Mouse (Mus musculus) embryonic facial prominence, embryonic 12.5 days (tissue): ENCODE results near the gene Fer. TPM values are rescaled to one million over a fixed set of nuclear protein-coding genes. Genes with fewer than 3 reads are reported as not detected.

Source experiments
- ATAC-seq: fragments of 200-750 bp; cut with Nextera tagmentation; 2 replicates; pipeline ENCODE4 v1.8.0; 2017; ENCODE audit not compliant: insufficient number of reproducible peaks, insufficient read depth, low FRiP score, low TSS enrichment
- H3K27ac ChIP-seq: fragments of 300-500 bp; sonication (generic); 2 replicates; pipeline ENCODE4 v1.5.1; 2016; ENCODE audit warnings: mild to moderate bottlenecking
- H3K27me3 ChIP-seq: fragments of 300-500 bp; sonication (generic); 2 replicates; pipeline ENCODE4 v1.6.1; 2016; ENCODE audit warnings: mild to moderate bottlenecking, moderate library complexity
- H3K36me3 ChIP-seq: fragments of 300-500 bp; sonication (generic); 2 replicates; pipeline ENCODE4 v1.6.1; 2016; ENCODE audit warnings: mild to moderate bottlenecking
- H3K4me1 ChIP-seq: fragments of 300-500 bp; sonication (generic); 2 replicates; pipeline ENCODE4 v1.6.1; 2016
- H3K4me2 ChIP-seq: fragments of 300-500 bp; sonication (generic); replicated peaks from 2 replicates; pipeline ENCODE4 v1.6.1; 2016; ENCODE audit warnings: mild to moderate bottlenecking, moderate library complexity
- H3K4me3 ChIP-seq: fragments of 300-500 bp; sonication (generic); 2 replicates; pipeline ENCODE4 v1.5.1; 2016; ENCODE audit warnings: mild to moderate bottlenecking
- H3K9ac ChIP-seq: fragments of 300-500 bp; sonication (generic); 2 replicates; pipeline ENCODE4 v1.6.1; 2016; ENCODE audit warnings: mild to moderate bottlenecking, moderate library complexity
- H3K9me3 ChIP-seq: fragments of 300-500 bp; sonication (generic); 2 replicates; pipeline ENCODE4 v1.6.1; 2016; ENCODE audit warnings: mild to moderate bottlenecking, moderate library complexity
- WGBS: fragments of 180-500 bp; shearing (Covaris S2); methylation state at CpG from one replicate; pipeline ENCODE4 v1.1.7; 2016; 5-methylcytosine and 5-hydroxymethylcytosine counted together
- polyA plus RNA-seq: library from polyadenylated mRNA; unstranded; fragments of >200 nt; fragmentation: Nextera tagmentation; extraction: Ambion mirVana; gene quantifications from 2 replicates; pipeline ENCODE4 v1.2.1, GENCODE M21; 2016

The Fer gene
- polyA plus RNA-seq, 1 experiment from 2014 or later: 32.2 TPM

DNA sequence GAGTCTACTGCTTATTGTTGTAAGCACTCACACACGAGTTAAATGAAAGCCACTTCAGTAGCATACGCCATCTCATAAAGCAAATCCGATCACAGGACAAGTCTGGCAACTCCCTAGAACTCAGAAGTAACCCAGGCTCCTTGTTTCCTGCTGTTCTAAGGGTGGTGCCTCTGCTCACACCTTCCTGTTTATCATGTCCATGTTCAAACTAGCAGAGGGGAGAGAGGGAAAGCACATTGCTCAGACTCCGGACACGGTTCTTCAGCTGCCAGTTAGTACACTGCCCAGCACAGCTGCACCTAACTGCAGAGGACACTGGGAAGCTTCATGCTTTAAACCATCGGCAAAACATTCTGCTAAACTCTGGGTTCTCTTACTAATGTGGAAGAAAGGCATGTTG is 269.3 kb downstream of the Fer start:
- Histone ChIP-seq H3K27me3 (no peaks in the 10 kb centered on the region), H3K36me3 (no peaks in the 10 kb centered on the region), H3K9me3 (no peaks in the 10 kb centered on the region), H3K4me2 (no peak overlapping the region), H3K4me3 (no peak overlapping the region), H3K27ac (no peak overlapping the region), H3K9ac (no peak overlapping the region), H3K4me1 (peaks cover 12% of the 10 kb centered on the region; the same call in 1 of the 2 replicates)
- ATAC-seq: no peak
- 65% methylated on average over 6 of the region's 6 CpGs for WGBS

- 44% methylated on average over 8 of the region's 8 CpGs for WGBS
- H3K4me3 ChIP-seq: no peak overlapping the region
- H3K4me1 ChIP-seq: peaks cover 6% of the 10 kb centered on the region; the same call in 1 of the 2 replicates
- no peaks in the 10 kb centered on the region for H3K9me3 ChIP-seq
- no peak overlapping the region for H3K4me2 ChIP-seq
- no peaks in the 10 kb centered on the region for H3K27me3 ChIP-seq
- no peak for ATAC-seq
- H3K36me3 ChIP-seq: peaks cover 21% of the 10 kb centered on the region
- H3K9ac ChIP-seq: no peak overlapping the region
- H3K27ac ChIP-seq: no peak overlapping the region
Measured at GRCm38 (mm10) chr17:64135941-64136650, 273.2 kb downstream of the Fer start.

DNA sequence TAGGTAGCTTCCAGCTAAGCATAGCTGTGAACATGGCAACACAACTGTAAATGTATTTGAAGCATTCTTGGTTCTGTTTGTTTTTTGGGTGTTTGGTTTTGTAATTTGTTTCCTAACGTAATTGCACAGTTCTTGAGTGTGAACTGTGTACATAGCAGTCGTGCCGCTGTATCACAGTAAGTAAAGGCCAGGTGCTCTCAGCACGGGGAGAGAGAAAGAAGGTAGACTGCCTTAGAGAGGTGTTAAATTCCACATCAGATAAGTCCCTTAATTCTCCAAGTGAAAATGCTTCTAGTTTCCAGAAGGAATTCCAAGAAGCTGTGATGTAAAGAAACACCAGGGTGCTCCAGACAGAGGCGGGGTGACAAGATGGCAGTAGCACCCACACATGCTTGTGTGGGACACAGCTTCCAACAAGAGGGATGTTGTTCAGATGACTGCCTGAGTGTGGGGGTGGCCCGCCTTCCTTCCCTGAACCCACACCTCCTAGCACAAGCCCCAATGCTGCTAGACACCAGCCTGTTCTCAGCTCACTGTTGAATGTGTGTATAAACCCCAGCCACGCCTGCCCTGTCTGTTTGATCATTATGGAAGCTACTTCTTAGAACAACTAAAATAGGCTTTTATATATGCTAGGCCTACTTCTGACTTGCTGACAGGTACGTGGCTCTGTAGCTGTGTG is 275.3 kb downstream of the Fer start:
- no peak for ATAC-seq
- Histone ChIP-seq H3K9me3 (no peaks in the 10 kb centered on the region), H3K9ac (no peak overlapping the region), H3K27me3 (no peaks in the 10 kb centered on the region), H3K27ac (no peak overlapping the region), H3K36me3 (peaks cover 21% of the 10 kb centered on the region), H3K4me1 (no peaks in the 10 kb centered on the region), H3K4me2 (no peak overlapping the region), H3K4me3 (no peak overlapping the region)
- 86% methylated on average over 8 of the region's 8 CpGs for WGBS

- Histone ChIP-seq H3K9ac (no peak overlapping the region), H3K4me1 (no peaks in the 10 kb centered on the region), H3K36me3 (peaks cover 21% of the 10 kb centered on the region), H3K9me3 (no peaks in the 10 kb centered on the region), H3K4me3 (no peak overlapping the region), H3K4me2 (no peak overlapping the region), H3K27ac (no peak overlapping the region), H3K27me3 (no peaks in the 10 kb centered on the region)
- 93% methylated on average over 11 of the region's 11 CpGs for WGBS
- ATAC-seq: no peak
Measured at GRCm38 (mm10) chr17:64139231-64139915, 276.5 kb downstream of the Fer start.

DNA sequence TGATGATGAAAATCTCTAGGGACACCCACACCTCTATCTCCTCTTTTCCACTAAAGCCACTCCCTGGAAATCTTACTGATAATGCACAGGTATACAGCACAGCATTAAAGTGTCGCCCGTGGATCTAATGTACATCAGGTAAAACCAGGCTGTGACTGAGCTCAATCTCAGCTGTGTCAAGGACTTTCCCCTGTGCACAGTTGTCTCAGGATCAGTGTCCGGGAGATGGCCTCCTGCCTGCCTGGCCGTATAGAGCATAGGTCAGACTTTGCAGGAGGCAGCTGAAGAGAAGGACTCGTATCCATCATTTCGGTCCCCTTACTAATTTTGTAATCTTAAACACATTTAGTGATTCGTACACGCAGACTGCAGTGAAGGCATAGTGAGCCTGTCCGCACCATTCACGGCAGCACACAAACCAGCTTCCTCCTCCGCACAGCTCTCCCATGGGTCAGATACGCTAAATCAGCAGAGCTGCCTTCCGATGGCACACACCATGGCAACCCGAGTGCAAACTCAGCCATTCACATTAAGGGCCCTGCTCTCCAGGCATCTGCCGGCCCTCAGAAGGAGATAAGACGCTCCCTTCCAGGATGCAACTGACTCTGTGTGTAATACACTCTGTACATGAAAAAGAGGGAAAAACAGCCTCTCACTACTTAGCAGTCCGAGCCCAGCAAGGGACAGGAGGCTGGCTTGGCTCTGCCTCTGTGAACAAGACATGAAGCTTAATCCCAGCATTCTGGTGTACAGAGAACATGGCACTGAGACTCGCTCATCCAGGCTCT is 277.4 kb downstream of the Fer start:
- no peaks in the 10 kb centered on the region for H3K4me1 ChIP-seq
- no peaks in the 10 kb centered on the region for H3K27me3 ChIP-seq
- no peak overlapping the region for H3K4me2 ChIP-seq
- H3K27ac ChIP-seq: no peak overlapping the region
- no peak overlapping the region for H3K4me3 ChIP-seq
- 87% methylated on average over 18 of the region's 18 CpGs for WGBS
- H3K9ac ChIP-seq: no peak overlapping the region
- no peak for ATAC-seq
- no peaks in the 10 kb centered on the region for H3K9me3 ChIP-seq
- H3K36me3 ChIP-seq: peaks cover 21% of the 10 kb centered on the region

GRCm38 (mm10) chr17:64141856-64142255 is 279.0 kb downstream of the Fer start:
- Histone ChIP-seq H3K9ac (no peak overlapping the region), H3K36me3 (peaks cover 21% of the 10 kb centered on the region), H3K27me3 (no peaks in the 10 kb centered on the region), H3K4me3 (no peak overlapping the region), H3K27ac (no peak overlapping the region), H3K4me2 (no peak overlapping the region), H3K4me1 (no peaks in the 10 kb centered on the region), H3K9me3 (no peaks in the 10 kb centered on the region)
- no peak for ATAC-seq
- WGBS: 72% methylated on average over 9 of the region's 9 CpGs

DNA sequence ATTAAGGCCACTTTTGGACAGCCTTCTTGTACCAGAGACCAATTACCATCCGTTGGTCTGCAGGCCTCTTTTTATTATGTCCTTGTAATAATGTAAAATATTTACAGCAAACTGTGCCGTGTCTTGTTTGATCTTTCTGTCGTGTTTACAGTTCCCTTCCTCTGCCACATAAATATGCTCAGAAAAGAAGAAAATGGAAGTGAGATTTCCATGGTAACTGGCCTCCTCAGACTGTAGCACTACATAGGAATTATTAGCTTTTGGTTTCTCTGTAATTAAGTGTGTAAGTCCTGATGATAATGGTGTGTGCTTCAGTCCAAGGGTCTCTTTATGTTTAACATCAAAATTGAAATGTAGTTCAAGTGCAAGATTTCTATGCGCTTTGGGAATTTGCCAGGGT is 283.5 kb downstream of the Fer start:
- H3K36me3 ChIP-seq: no peaks in the 10 kb centered on the region
- no peak overlapping the region for H3K4me3 ChIP-seq
- no peak overlapping the region for H3K9ac ChIP-seq
- ATAC-seq: no peak
- no peaks in the 10 kb centered on the region for H3K27me3 ChIP-seq
- H3K27ac ChIP-seq: no peak overlapping the region
- H3K9me3 ChIP-seq: no peaks in the 10 kb centered on the region
- WGBS: 83% methylated on average over 4 of the region's 4 CpGs
- H3K4me2 ChIP-seq: no peak overlapping the region
- no peaks in the 10 kb centered on the region for H3K4me1 ChIP-seq

GRCm38 (mm10) chr17:64150717-64151116 is 287.9 kb downstream of the Fer start:
- H3K27me3 ChIP-seq: no peaks in the 10 kb centered on the region
- H3K36me3 ChIP-seq: no peaks in the 10 kb centered on the region
- no peaks in the 10 kb centered on the region for H3K9me3 ChIP-seq
- no peaks in the 10 kb centered on the region for H3K4me1 ChIP-seq
- no peak for ATAC-seq
- WGBS: 93% methylated on average over 1 of the region's 1 CpGs
- H3K4me2 ChIP-seq: no peak overlapping the region
- H3K27ac ChIP-seq: no peak overlapping the region
- no peak overlapping the region for H3K9ac ChIP-seq
- no peak overlapping the region for H3K4me3 ChIP-seq

- H3K9ac ChIP-seq: no peak overlapping the region
- WGBS: 89% methylated on average over 5 of the region's 5 CpGs
- no peak overlapping the region for H3K4me3 ChIP-seq
- H3K36me3 ChIP-seq: no peaks in the 10 kb centered on the region
- H3K4me2 ChIP-seq: no peak overlapping the region
- H3K9me3 ChIP-seq: no peaks in the 10 kb centered on the region
- no peak overlapping the region for H3K27ac ChIP-seq
- ATAC-seq: no peak
- H3K4me1 ChIP-seq: no peaks in the 10 kb centered on the region
- no peaks in the 10 kb centered on the region for H3K27me3 ChIP-seq
Measured at GRCm38 (mm10) chr17:64167731-64168130, 304.9 kb downstream of the Fer start.

DNA sequence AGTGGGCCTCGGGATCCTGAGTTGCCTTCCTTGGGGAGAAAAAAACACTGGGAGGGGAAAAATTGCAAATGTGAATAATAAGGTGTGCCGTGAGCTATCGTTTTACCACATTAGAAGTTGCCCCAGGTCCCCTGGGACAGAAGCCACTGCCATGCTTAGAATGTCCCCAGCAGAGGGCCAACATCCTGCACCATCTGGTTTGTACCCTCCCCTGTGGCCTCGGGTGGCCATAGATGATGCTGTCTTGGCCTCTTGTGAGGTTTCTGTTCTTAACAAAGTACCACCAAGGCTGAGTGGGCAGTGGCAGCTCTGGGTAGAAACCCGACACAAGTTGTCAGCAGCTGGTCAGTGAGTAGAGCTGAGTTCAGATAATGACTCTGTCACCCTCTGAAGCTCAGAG is 307.2 kb downstream of the Fer start:
- Histone ChIP-seq H3K36me3 (no peaks in the 10 kb centered on the region), H3K4me2 (no peak overlapping the region), H3K4me1 (no peaks in the 10 kb centered on the region), H3K27me3 (no peaks in the 10 kb centered on the region), H3K4me3 (no peak overlapping the region), H3K9ac (no peak overlapping the region), H3K27ac (no peak overlapping the region), H3K9me3 (no peaks in the 10 kb centered on the region)
- WGBS: 58% methylated on average over 5 of the region's 5 CpGs
- ATAC-seq: no peak

DNA sequence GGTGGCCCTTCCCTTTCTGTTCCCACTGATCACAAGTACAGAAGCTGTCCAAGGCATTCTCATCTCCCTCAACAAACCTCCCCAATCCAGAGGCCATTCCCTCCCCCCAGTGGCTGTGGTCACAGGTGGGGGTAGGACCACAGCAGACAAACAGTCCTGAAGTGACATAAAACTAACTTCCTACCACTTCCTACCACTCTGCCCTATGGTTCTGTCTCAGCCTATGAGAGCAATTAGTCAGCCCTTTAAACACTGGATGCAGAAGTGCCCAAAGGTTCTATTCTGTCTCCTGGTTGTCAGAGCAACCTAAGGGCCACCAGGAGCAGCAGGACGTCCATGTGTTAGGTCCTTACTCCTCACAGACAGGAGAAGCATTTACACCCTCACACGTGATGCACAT is 309.6 kb downstream of the Fer start:
- no peak overlapping the region for H3K9ac ChIP-seq
- H3K4me3 ChIP-seq: no peak overlapping the region
- no peaks in the 10 kb centered on the region for H3K36me3 ChIP-seq
- ATAC-seq: no peak
- H3K27ac ChIP-seq: no peak overlapping the region
- no peaks in the 10 kb centered on the region for H3K4me1 ChIP-seq
- H3K9me3 ChIP-seq: no peaks in the 10 kb centered on the region
- no peaks in the 10 kb centered on the region for H3K27me3 ChIP-seq
- 87% methylated on average over 2 of the region's 2 CpGs for WGBS
- H3K4me2 ChIP-seq: no peak overlapping the region
